Mouse (Mus musculus) liver, postnatal 0 days (tissue): ENCODE results near the gene Cog4.

ENCODE experiments used
- CTCF ChIP-seq: sonication (generic); IDR thresholded peaks from 2 replicates; pipeline ENCODE4 v1.5.1; 2016; ENCODE audit warnings: antibody characterized with exemption, low read depth
- EP300 ChIP-seq: IDR thresholded peaks from 2 replicates; pipeline ENCODE4 v1.6.1; 2016; ENCODE audit warnings: antibody characterized with exemption, low read depth, mild to moderate bottlenecking

DNA sequence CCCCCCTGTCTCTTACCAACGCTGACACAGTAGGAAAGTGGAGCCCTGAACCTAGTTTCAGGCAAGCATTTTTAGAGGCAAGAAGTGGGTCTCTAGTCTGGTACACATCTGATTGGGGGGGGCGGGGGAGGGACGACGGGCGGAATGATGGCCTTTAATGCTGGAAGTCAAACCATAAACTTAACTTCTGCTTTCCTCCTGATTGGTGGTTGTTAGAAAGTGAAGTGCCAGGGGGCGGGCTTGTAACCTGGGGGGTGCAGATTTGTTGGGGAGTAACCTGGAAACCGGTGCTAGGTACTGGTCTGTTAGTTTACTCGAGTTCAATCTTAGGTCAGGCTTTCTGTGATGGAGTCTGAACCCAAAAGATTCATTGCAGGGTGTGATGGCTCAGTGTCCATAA, 72.1 kb downstream of the Cog4 start:
- TF ChIP-seq CTCF = no peak
- TF ChIP-seq EP300 = no peak
